Mouse (Mus musculus): ENCODE measurements at regions not wholly inside any gene's neighbourhood (a gene's known extent, or its start where the extent isn't known, plus 50 kb on each side); places are given as distances from the start of the nearest gene placed in this dataset.

- no peak overlapping the region for H3K4me3 ChIP-seq (ENCODE audit: low read depth, low read length)
- no peak overlapping the region for H3K27ac ChIP-seq (replicated peaks; ENCODE audit: low read depth, low read length)
- no peak for ATAC-seq (ENCODE audit: low read depth)
- no peak for DNase-seq (ENCODE audit: low spot score)
- H3K36me3 ChIP-seq (ENCODE audit: control insufficient read depth, insufficient read depth, low read length) = no peaks in the 10 kb centered on the region
- H3K9me3 ChIP-seq (ENCODE audit: control insufficient read depth, low read length) = peaks cover 7% of the 10 kb centered on the region; the same call in 1 of the 2 replicates
- no peak overlapping the region for H3K9ac ChIP-seq (ENCODE audit: low read depth, low read length)
- no peak overlapping the region for H3K4me2 ChIP-seq (ENCODE audit: low read depth, low read length)
- 68% methylated on average over 5 of the region's 5 CpGs for WGBS
- no peaks in the 10 kb centered on the region for H3K27me3 ChIP-seq (replicated peaks; ENCODE audit: control insufficient read depth, insufficient read depth, low read length)
- no peaks in the 10 kb centered on the region; the same call in 1 of the 2 replicates for H3K4me1 ChIP-seq (ENCODE audit: control insufficient read depth, insufficient read depth, low read length)
These were observed 230.8 kb downstream of the Btg1 start for GRCm38 (mm10) chr10:96847433-96848165.

- no peaks in the 10 kb centered on the region for H3K27me3 ChIP-seq (replicated peaks; ENCODE audit: control insufficient read depth, insufficient read depth, low read length)
- DNase-seq (ENCODE audit: low spot score) (no peak), ATAC-seq (ENCODE audit: low read depth) (no peak)
- H3K9me3 ChIP-seq (ENCODE audit: control insufficient read depth, low read length) = peaks cover 7% of the 10 kb centered on the region; the same call in 1 of the 2 replicates
- 79% methylated on average over 2 of the region's 2 CpGs for WGBS
- H3K4me2 ChIP-seq (ENCODE audit: low read depth, low read length) = no peak overlapping the region
- H3K4me1 ChIP-seq (ENCODE audit: control insufficient read depth, insufficient read depth, low read length) = no peaks in the 10 kb centered on the region; the same call in 1 of the 2 replicates
- no peak overlapping the region for H3K4me3 ChIP-seq (ENCODE audit: low read depth, low read length)
- no peak overlapping the region for H3K9ac ChIP-seq (ENCODE audit: low read depth, low read length)
- no peaks in the 10 kb centered on the region for H3K36me3 ChIP-seq (ENCODE audit: control insufficient read depth, insufficient read depth, low read length)
- H3K27ac ChIP-seq (replicated peaks; ENCODE audit: low read depth, low read length) = no peak overlapping the region
These were observed 231.7 kb downstream of the Btg1 start for GRCm38 (mm10) chr10:96848496-96848895.

- Histone ChIP-seq H3K27me3 (replicated peaks; ENCODE audit: control insufficient read depth, insufficient read depth, low read length) (no peaks in the 10 kb centered on the region), H3K4me2 (ENCODE audit: low read depth, low read length) (no peak overlapping the region), H3K4me1 (ENCODE audit: control insufficient read depth, insufficient read depth, low read length) (no peaks in the 10 kb centered on the region), H3K36me3 (ENCODE audit: control insufficient read depth, insufficient read depth, low read length) (no peaks in the 10 kb centered on the region), H3K27ac (replicated peaks; ENCODE audit: low read depth, low read length) (no peak overlapping the region), H3K4me3 (ENCODE audit: low read depth, low read length) (no peak overlapping the region), H3K9ac (ENCODE audit: low read depth, low read length) (no peak overlapping the region), H3K9me3 (ENCODE audit: control insufficient read depth, low read length) (no peaks in the 10 kb centered on the region)
- no peak for ATAC-seq (ENCODE audit: low read depth)
- no peak for DNase-seq (ENCODE audit: low spot score)
- WGBS = 59% methylated on average over 2 of the region's 2 CpGs
These were observed 243.6 kb downstream of the Btg1 start for GRCm38 (mm10) chr10:96860366-96860765.

- Histone ChIP-seq H3K4me2 (ENCODE audit: low read depth, low read length) (no peak overlapping the region), H3K36me3 (ENCODE audit: control insufficient read depth, insufficient read depth, low read length) (no peaks in the 10 kb centered on the region), H3K27ac (replicated peaks; ENCODE audit: low read depth, low read length) (no peak overlapping the region), H3K4me1 (ENCODE audit: control insufficient read depth, insufficient read depth, low read length) (peaks cover 4% of the 10 kb centered on the region; the same call in 1 of the 2 replicates), H3K9me3 (ENCODE audit: control insufficient read depth, low read length) (no peaks in the 10 kb centered on the region), H3K27me3 (replicated peaks; ENCODE audit: control insufficient read depth, insufficient read depth, low read length) (no peaks in the 10 kb centered on the region), H3K9ac (ENCODE audit: low read depth, low read length) (no peak overlapping the region), H3K4me3 (ENCODE audit: low read depth, low read length) (no peak overlapping the region)
- ATAC-seq (ENCODE audit: low read depth) (no peak), DNase-seq (ENCODE audit: low spot score) (no peak)
- 73% methylated on average over 8 of the region's 8 CpGs for WGBS
These were observed 246.4 kb downstream of the Btg1 start for GRCm38 (mm10) chr10:96863230-96863629.

GRCm38 (mm10) chr10:96866468-96866867, 249.7 kb downstream of the Btg1 start:
- DNase-seq (ENCODE audit: low spot score) = no peak
- H3K27ac ChIP-seq (replicated peaks; ENCODE audit: low read depth, low read length) = no peak overlapping the region
- WGBS = 51% methylated on average over 3 of the region's 3 CpGs
- H3K27me3 ChIP-seq (replicated peaks; ENCODE audit: control insufficient read depth, insufficient read depth, low read length) = no peaks in the 10 kb centered on the region
- H3K4me1 ChIP-seq (ENCODE audit: control insufficient read depth, insufficient read depth, low read length) = peaks cover 4% of the 10 kb centered on the region; the same call in 1 of the 2 replicates
- no peak overlapping the region for H3K4me2 ChIP-seq (ENCODE audit: low read depth, low read length)
- H3K9me3 ChIP-seq (ENCODE audit: control insufficient read depth, low read length) = no peaks in the 10 kb centered on the region
- no peaks in the 10 kb centered on the region for H3K36me3 ChIP-seq (ENCODE audit: control insufficient read depth, insufficient read depth, low read length)
- no peak overlapping the region for H3K4me3 ChIP-seq (ENCODE audit: low read depth, low read length)
- no peak for ATAC-seq (ENCODE audit: low read depth)
- no peak overlapping the region for H3K9ac ChIP-seq (ENCODE audit: low read depth, low read length)

- no peaks in the 10 kb centered on the region for H3K36me3 ChIP-seq (ENCODE audit: control insufficient read depth, insufficient read depth, low read length)
- H3K9ac ChIP-seq (ENCODE audit: low read depth, low read length) = no peak overlapping the region
- no peak overlapping the region for H3K4me3 ChIP-seq (ENCODE audit: low read depth, low read length)
- no peaks in the 10 kb centered on the region for H3K9me3 ChIP-seq (ENCODE audit: control insufficient read depth, low read length)
- H3K27ac ChIP-seq (replicated peaks; ENCODE audit: low read depth, low read length) = no peak overlapping the region
- no peak overlapping the region for H3K4me2 ChIP-seq (ENCODE audit: low read depth, low read length)
- ATAC-seq (ENCODE audit: low read depth) = no peak
- DNase-seq (ENCODE audit: low spot score) = no peak
- 80% methylated on average over 7 of the region's 7 CpGs for WGBS
- no peaks in the 10 kb centered on the region for H3K4me1 ChIP-seq (ENCODE audit: control insufficient read depth, insufficient read depth, low read length)
- H3K27me3 ChIP-seq (replicated peaks; ENCODE audit: control insufficient read depth, insufficient read depth, low read length) = no peaks in the 10 kb centered on the region
These were observed 254.9 kb downstream of the Btg1 start for GRCm38 (mm10) chr10:96871559-96872160.

GRCm38 (mm10) chr10:96874646-96875045, 257.8 kb downstream of the Btg1 start:
- DNase-seq (ENCODE audit: low spot score) (no peak), ATAC-seq (ENCODE audit: low read depth) (no peak)
- H3K4me2 ChIP-seq (ENCODE audit: low read depth, low read length) = no peak overlapping the region
- H3K36me3 ChIP-seq (ENCODE audit: control insufficient read depth, insufficient read depth, low read length) = no peaks in the 10 kb centered on the region
- H3K4me3 ChIP-seq (ENCODE audit: low read depth, low read length) = no peak overlapping the region
- H3K27ac ChIP-seq (replicated peaks; ENCODE audit: low read depth, low read length) = no peak overlapping the region
- H3K4me1 ChIP-seq (ENCODE audit: control insufficient read depth, insufficient read depth, low read length) = no peaks in the 10 kb centered on the region
- WGBS = 89% methylated on average over 1 of the region's 1 CpGs
- H3K27me3 ChIP-seq (replicated peaks; ENCODE audit: control insufficient read depth, insufficient read depth, low read length) = no peaks in the 10 kb centered on the region
- no peaks in the 10 kb centered on the region for H3K9me3 ChIP-seq (ENCODE audit: control insufficient read depth, low read length)
- H3K9ac ChIP-seq (ENCODE audit: low read depth, low read length) = no peak overlapping the region

- Histone ChIP-seq H3K36me3 (ENCODE audit: control insufficient read depth, insufficient read depth, low read length) (no peaks in the 10 kb centered on the region), H3K9ac (ENCODE audit: low read depth, low read length) (no peak overlapping the region), H3K4me2 (ENCODE audit: low read depth, low read length) (no peak overlapping the region), H3K27me3 (replicated peaks; ENCODE audit: control insufficient read depth, insufficient read depth, low read length) (no peaks in the 10 kb centered on the region), H3K4me1 (ENCODE audit: control insufficient read depth, insufficient read depth, low read length) (no peaks in the 10 kb centered on the region), H3K27ac (replicated peaks; ENCODE audit: low read depth, low read length) (no peak overlapping the region), H3K4me3 (ENCODE audit: low read depth, low read length) (no peak overlapping the region), H3K9me3 (ENCODE audit: control insufficient read depth, low read length) (no peaks in the 10 kb centered on the region)
- no peak for ATAC-seq (ENCODE audit: low read depth)
- no peak for DNase-seq (ENCODE audit: low spot score)
- 73% methylated on average over 3 of the region's 3 CpGs for WGBS
These were observed 258.9 kb downstream of the Btg1 start for GRCm38 (mm10) chr10:96875676-96876075.

GRCm38 (mm10) chr10:96879425-96879824, 262.6 kb downstream of the Btg1 start:
- Histone ChIP-seq H3K4me1 (ENCODE audit: control insufficient read depth, insufficient read depth, low read length) (no peaks in the 10 kb centered on the region), H3K27me3 (replicated peaks; ENCODE audit: control insufficient read depth, insufficient read depth, low read length) (no peaks in the 10 kb centered on the region), H3K27ac (replicated peaks; ENCODE audit: low read depth, low read length) (no peak overlapping the region), H3K4me2 (ENCODE audit: low read depth, low read length) (no peak overlapping the region), H3K9me3 (ENCODE audit: control insufficient read depth, low read length) (no peaks in the 10 kb centered on the region), H3K4me3 (ENCODE audit: low read depth, low read length) (no peak overlapping the region), H3K36me3 (ENCODE audit: control insufficient read depth, insufficient read depth, low read length) (no peaks in the 10 kb centered on the region), H3K9ac (ENCODE audit: low read depth, low read length) (no peak overlapping the region)
- no peak for DNase-seq (ENCODE audit: low spot score)
- WGBS = 94% methylated on average over 2 of the region's 2 CpGs
- no peak for ATAC-seq (ENCODE audit: low read depth)
